Mouse (Mus musculus) liver, embryonic 14.5 days (tissue): ENCODE measurements around the gene Esyt2.

Experiments
- CTCF ChIP-seq: IDR thresholded peaks from 2 replicates; pipeline ENCODE4 v1.5.1; 2016; ENCODE audit warnings: antibody characterized with exemption, low read depth, control low read depth
- EP300 ChIP-seq: IDR thresholded peaks from 2 replicates; pipeline ENCODE4 v1.6.1; 2016; ENCODE audit warnings: antibody characterized with exemption, low read depth

DNA sequence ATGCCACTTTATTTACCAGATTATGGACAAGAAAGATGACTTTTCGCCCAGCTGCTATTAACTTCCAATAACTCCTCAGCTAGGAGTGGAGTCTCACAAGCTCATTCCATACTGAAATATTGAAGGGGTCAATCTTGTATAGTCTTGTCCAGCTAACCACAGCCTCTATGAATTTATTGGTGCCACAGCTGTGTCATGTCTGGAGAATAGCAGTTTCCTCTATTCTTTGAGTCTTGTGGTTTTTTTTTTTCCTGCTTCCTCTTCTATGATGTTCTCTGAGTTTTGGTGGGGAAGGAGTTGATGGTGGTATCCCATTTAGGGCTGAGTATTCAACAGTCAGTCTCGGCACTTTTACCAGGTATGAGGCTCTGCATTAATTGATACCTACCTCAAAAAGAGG lies 154.2 kb downstream of the Esyt2 start:
- TF ChIP-seq CTCF (no peak), EP300 (no peak)
